Mouse (Mus musculus): ENCODE data around the gene 2310009B15Rik. TPM values are rescaled to one million over a fixed set of nuclear protein-coding genes. Genes with fewer than 3 reads are reported as not detected.
"Not testable (repeated sequence)": the region's sequence is repeated elsewhere in the genome, so short reads cannot be mapped to it uniquely, and the experiment has no call there.

2310009B15Rik gene
- 3.9 and 4.5 TPM in 2 replicates for polyA plus RNA-seq (2012)

GRCm38 (mm10) chr1:138856101-138856950 is at the start of gene 2310009B15Rik:
Gene 2310009B15Rik, minus strand, starts transcription at chr1:138856852.
- not testable (repeated sequence) for H3K4me1 ChIP-seq (ENCODE audit: control insufficient read depth); H3K9me3 ChIP-seq (ENCODE audit: control insufficient read depth, low read length); H3K36me3 ChIP-seq (ENCODE audit: control insufficient read depth); H3K27me3 ChIP-seq (ENCODE audit: control insufficient read depth)
- peak within 1 kb of the TSS; percentile 62 for H3K4me3 ChIP-seq (replicated peaks)

GRCm38 (mm10) chr1:138906256-138906655 is 49.6 kb upstream of the 2310009B15Rik start:
- no peaks in the 10 kb centered on the region for H3K4me1 ChIP-seq (ENCODE audit: control insufficient read depth)
- no peak overlapping the region for H3K4me3 ChIP-seq (replicated peaks)
- no peaks in the 10 kb centered on the region for H3K36me3 ChIP-seq (ENCODE audit: control insufficient read depth)
- no peaks in the 10 kb centered on the region for H3K27me3 ChIP-seq (ENCODE audit: control insufficient read depth)
- no peak for TF ChIP-seq TAL1 (IDR thresholded peaks at IDR 0.05; ENCODE audit: low read length)
- no peak for TF ChIP-seq GATA1 (IDR thresholded peaks at IDR 0.05; ENCODE audit: low read length)
- no peaks in the 10 kb centered on the region for H3K9me3 ChIP-seq (ENCODE audit: control insufficient read depth, low read length)

- H3K36me3 ChIP-seq (ENCODE audit: control insufficient read depth): no peaks in the 10 kb centered on the region
- H3K9me3 ChIP-seq (ENCODE audit: control insufficient read depth, low read length): no peaks in the 10 kb centered on the region
- no peak overlapping the region for H3K4me3 ChIP-seq (replicated peaks)
- H3K4me1 ChIP-seq (ENCODE audit: control insufficient read depth): no peaks in the 10 kb centered on the region
- no peaks in the 10 kb centered on the region for H3K27me3 ChIP-seq (ENCODE audit: control insufficient read depth)
- no peak for TF ChIP-seq GATA1 (IDR thresholded peaks at IDR 0.05; ENCODE audit: low read length)
- no peak for TF ChIP-seq TAL1 (IDR thresholded peaks at IDR 0.05; ENCODE audit: low read length)
Observed at GRCm38 (mm10) chr1:138905092-138905765, 48.6 kb upstream of the 2310009B15Rik start.

- Histone ChIP-seq H3K4me1 (ENCODE audit: control insufficient read depth) (no peaks in the 10 kb centered on the region), H3K27me3 (ENCODE audit: control insufficient read depth) (no peaks in the 10 kb centered on the region), H3K4me3 (replicated peaks) (no peak overlapping the region), H3K9me3 (ENCODE audit: control insufficient read depth, low read length) (no peaks in the 10 kb centered on the region), H3K36me3 (ENCODE audit: control insufficient read depth) (no peaks in the 10 kb centered on the region)
- TF ChIP-seq TAL1 (IDR thresholded peaks at IDR 0.05; ENCODE audit: low read length): no peak
- no peak for TF ChIP-seq GATA1 (IDR thresholded peaks at IDR 0.05; ENCODE audit: low read length)
Observed at GRCm38 (mm10) chr1:138903894-138904293, 47.2 kb upstream of the 2310009B15Rik start.

- H3K36me3 ChIP-seq (ENCODE audit: control insufficient read depth): no peaks in the 10 kb centered on the region
- TF ChIP-seq TAL1 (IDR thresholded peaks at IDR 0.05; ENCODE audit: low read length) (no peak), GATA1 (IDR thresholded peaks at IDR 0.05; ENCODE audit: low read length) (no peak)
- no peaks in the 10 kb centered on the region for H3K4me1 ChIP-seq (ENCODE audit: control insufficient read depth)
- H3K9me3 ChIP-seq (ENCODE audit: control insufficient read depth, low read length): no peaks in the 10 kb centered on the region
- no peak overlapping the region for H3K4me3 ChIP-seq (replicated peaks)
- no peaks in the 10 kb centered on the region for H3K27me3 ChIP-seq (ENCODE audit: control insufficient read depth)
Observed at GRCm38 (mm10) chr1:138901431-138902117, 44.9 kb upstream of the 2310009B15Rik start.

- H3K36me3 ChIP-seq (ENCODE audit: control insufficient read depth): no peaks in the 10 kb centered on the region
- H3K4me1 ChIP-seq (ENCODE audit: control insufficient read depth): no peaks in the 10 kb centered on the region
- no peaks in the 10 kb centered on the region for H3K27me3 ChIP-seq (ENCODE audit: control insufficient read depth)
- no peaks in the 10 kb centered on the region for H3K9me3 ChIP-seq (ENCODE audit: control insufficient read depth, low read length)
- H3K4me3 ChIP-seq (replicated peaks): no peak overlapping the region
- TF ChIP-seq TAL1 (IDR thresholded peaks at IDR 0.05; ENCODE audit: low read length) (no peak), GATA1 (IDR thresholded peaks at IDR 0.05; ENCODE audit: low read length) (no peak)
Observed at GRCm38 (mm10) chr1:138896088-138896487, 39.4 kb upstream of the 2310009B15Rik start.

- H3K9me3 ChIP-seq (ENCODE audit: control insufficient read depth, low read length): peaks cover 4% of the 10 kb centered on the region; the same call in 1 of the 2 replicates
- no peaks in the 10 kb centered on the region for H3K36me3 ChIP-seq (ENCODE audit: control insufficient read depth)
- TF ChIP-seq TAL1 (IDR thresholded peaks at IDR 0.05; ENCODE audit: low read length): no peak
- no peak for TF ChIP-seq GATA1 (IDR thresholded peaks at IDR 0.05; ENCODE audit: low read length)
- no peak overlapping the region for H3K4me3 ChIP-seq (replicated peaks)
- H3K4me1 ChIP-seq (ENCODE audit: control insufficient read depth): no peaks in the 10 kb centered on the region
- H3K27me3 ChIP-seq (ENCODE audit: control insufficient read depth): no peaks in the 10 kb centered on the region
Observed at GRCm38 (mm10) chr1:138877470-138878254, 21.0 kb upstream of the 2310009B15Rik start.

- TF ChIP-seq TAL1 (IDR thresholded peaks at IDR 0.05; ENCODE audit: low read length) (no peak), GATA1 (IDR thresholded peaks at IDR 0.05; ENCODE audit: low read length) (no peak)
- H3K4me1 ChIP-seq (ENCODE audit: control insufficient read depth): no peaks in the 10 kb centered on the region
- H3K9me3 ChIP-seq (ENCODE audit: control insufficient read depth, low read length): peaks cover 4% of the 10 kb centered on the region; the same call in 1 of the 2 replicates
- no peak overlapping the region for H3K4me3 ChIP-seq (replicated peaks)
- H3K27me3 ChIP-seq (ENCODE audit: control insufficient read depth): no peaks in the 10 kb centered on the region
- no peaks in the 10 kb centered on the region for H3K36me3 ChIP-seq (ENCODE audit: control insufficient read depth)
Observed at GRCm38 (mm10) chr1:138876371-138877045, 19.9 kb upstream of the 2310009B15Rik start.

Measured in erythroblast, embryonic 14.5 days (primary cell).